Mouse (Mus musculus): ENCODE measurements at regions not wholly inside any gene's neighbourhood (a gene's known extent, or its start where the extent isn't known, plus 50 kb on each side); places are given as distances from the start of the nearest gene placed in this dataset.

- DNase-seq (ENCODE audit: low read depth in 2 of 2, low spot score in 2 of 2), result no peak
These were observed 148.9 kb downstream of the Zfp706 start for GRCm38 (mm10) chr15:36858711-36859110.

DNA sequence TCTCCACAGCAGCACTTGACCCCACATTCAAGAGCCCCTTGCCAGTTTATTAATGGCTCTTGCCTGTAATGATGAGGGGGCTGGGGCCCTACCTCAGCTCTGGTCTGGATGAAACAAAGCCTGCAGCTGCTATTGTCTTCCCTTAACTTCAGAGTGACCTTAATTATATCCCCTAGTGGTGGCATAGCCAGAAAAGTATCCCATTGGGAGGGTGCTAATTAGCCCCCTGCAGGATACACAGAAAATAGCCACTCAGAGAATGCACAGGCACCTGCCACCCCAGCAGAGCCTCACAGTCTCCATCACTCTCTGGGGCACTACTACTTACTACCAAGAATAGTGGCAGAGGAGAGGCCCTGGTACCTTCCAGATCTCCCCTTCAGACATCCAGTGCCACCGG lies 150.0 kb downstream of the Zfp706 start:
- DNase-seq (ENCODE audit: low read depth in 2 of 2, low spot score in 2 of 2), result no peak

DNA sequence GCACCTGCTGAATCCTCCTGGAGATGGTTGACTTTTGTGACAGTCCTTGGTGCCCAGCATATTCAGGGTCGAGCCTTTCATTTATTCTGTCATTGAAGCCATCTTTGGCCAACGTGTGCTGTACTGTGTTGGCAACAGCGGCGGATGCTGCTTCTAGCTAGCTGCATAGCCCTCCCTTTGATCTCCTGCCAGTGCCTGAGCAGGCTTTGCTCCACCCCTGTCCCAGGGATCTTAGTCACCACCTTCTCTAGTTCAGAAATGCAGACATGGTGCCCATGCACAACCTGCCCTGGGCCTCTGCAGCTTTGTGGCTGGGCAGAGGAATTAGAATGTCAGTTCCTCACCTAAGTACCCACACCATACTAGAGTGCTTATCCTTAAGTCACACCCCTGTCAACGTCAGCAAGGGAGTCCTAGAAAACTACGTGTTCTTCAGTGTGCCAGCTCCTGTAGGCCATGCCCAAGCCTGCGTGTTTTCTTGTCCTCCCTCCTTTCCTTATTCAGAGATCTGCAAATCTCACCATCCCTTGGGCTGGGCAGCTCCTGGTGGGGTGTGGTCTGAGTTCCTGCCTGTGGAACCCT lies 151.9 kb downstream of the Zfp706 start:
- peak; percentile 36 to 51 for DNase-seq (ENCODE audit: low read depth in 2 of 2, low spot score in 2 of 2)

GRCm38 (mm10) chr15:36854900-36855321 lies 152.7 kb downstream of the Zfp706 start:
- no peak for DNase-seq (ENCODE audit: low read depth in 2 of 2, low spot score in 2 of 2)

GRCm38 (mm10) chr15:36852229-36852821 lies 155.2 kb downstream of the Zfp706 start:
- no peak for DNase-seq (ENCODE audit: low read depth in 2 of 2, low spot score in 2 of 2)

- no peak for DNase-seq (ENCODE audit: low read depth in 2 of 2, low spot score in 2 of 2)
These were observed 159.3 kb downstream of the Zfp706 start for GRCm38 (mm10) chr15:36848238-36848637.

- no peak for DNase-seq (ENCODE audit: low read depth in 2 of 2, low spot score in 2 of 2)
These were observed 160.8 kb downstream of the Zfp706 start for GRCm38 (mm10) chr15:36846806-36847205.

Data from CD8-positive naive resting alpha-beta T cell, adult 2 months (primary cell).